Mouse (Mus musculus) lung, adult 2 months (tissue): ENCODE measurements around the gene Tlk2.

Experiments used
- CTCF ChIP-seq: fragments of 200-500 bp; IDR thresholded peaks from 2 replicates; pipeline ENCODE4 v1.5.1; 2011; ENCODE audit warnings: mild to moderate bottlenecking, low read length, control low read depth; ENCODE audit not compliant: insufficient read depth
- POLR2A ChIP-seq: fragments of 200-500 bp; IDR thresholded peaks from 2 replicates; pipeline ENCODE4 v1.6.1; 2011; ENCODE audit warnings: low read depth, mild to moderate bottlenecking, control low read depth, low read length, borderline replicate concordance; ENCODE audit errors: extremely low read depth

- TF ChIP-seq CTCF (no peak), POLR2A (no peak)
Measured at GRCm38 (mm10) chr11:105247321-105247720, 68.7 kb downstream of the Tlk2 start.
